Mouse (Mus musculus): ENCODE results near the gene Pigg. TPM values are rescaled to one million over a fixed set of nuclear protein-coding genes. Genes with fewer than 3 reads are reported as not detected.
"Not testable (repeated sequence)": the region's sequence is repeated elsewhere in the genome, so short reads cannot be mapped to it uniquely, and the experiment has no call there.

Pigg gene
- polyA plus RNA-seq, 2 experiments: 1.1 to 2.6 TPM

GRCm38 (mm10) chr5:108268127-108269062 lies 44.0 kb upstream of the Pigg start, which contains the start of gene Dr1:
TSS of gene Dr1 (plus strand) at chr5:108268897.
- Histone ChIP-seq H3K9me3 (ENCODE audit: control insufficient read depth, low read length) (no peaks in the 10 kb centered on the region), H3K4me1 (replicated peaks; ENCODE audit: control insufficient read depth in 2 of 2, insufficient read depth in 2 of 2, low read length in 1 of 2) (peaks cover 40 to 55% of the 10 kb centered on the region in 2 experiments), H3K4me3 (ENCODE audit: insufficient read depth in 1 of 2, low read depth in 2 of 2, low read length in 2 of 2) (peak within 1 kb of the TSS; percentile 84 to 100), H3K27me3 (ENCODE audit: control insufficient read depth, insufficient read depth, low read length) (no peaks in the 10 kb centered on the region), H3K36me3 (replicated peaks; ENCODE audit: control insufficient read depth, insufficient read depth, low read depth) (peaks cover 7% of the 10 kb centered on the region), H3K9ac (replicated peaks) (peak within 1 kb of the TSS; percentile 94), H3K4me2 (ENCODE audit: low read depth) (peak within 1 kb of the TSS; percentile 96), H3K27ac (peak within 1 kb of the TSS; percentile 95)
- peak; percentile 81 to 84 (median 84) for DNase-seq (ENCODE audit: low read depth in 3 of 3, low spot score in 3 of 3)
- ATAC-seq (ENCODE audit: insufficient read depth): peak; percentile 94
- TF ChIP-seq EP300 (IDR thresholded peaks at IDR 0.05; ENCODE audit: low read depth) (peak; percentile 29), CTCF (IDR thresholded peaks at IDR 0.05; ENCODE audit: low read depth) (no peak)
- 2% methylated on average over 55 of the region's 55 CpGs for WGBS (ENCODE audit: insufficient replicate concordance)

GRCm38 (mm10) chr5:108269063-108269810 lies 43.2 kb upstream of the Pigg start:
- DNase-seq (ENCODE audit: low read depth in 3 of 3, low spot score in 3 of 3): peak in 1 of 3 experiments; percentile 35
- peak overlapping the region; percentile 96 for H3K4me2 ChIP-seq (ENCODE audit: low read depth)
- H3K9ac ChIP-seq (replicated peaks): peak overlapping the region; percentile 94
- under 1% methylated on average over 43 of the region's 44 CpGs for WGBS (ENCODE audit: insufficient replicate concordance)
- peak; percentile 70 for ATAC-seq (ENCODE audit: insufficient read depth)
- peaks cover 34 to 52% of the 10 kb centered on the region in 2 experiments for H3K4me1 ChIP-seq (replicated peaks; ENCODE audit: control insufficient read depth in 2 of 2, insufficient read depth in 2 of 2, low read length in 1 of 2)
- H3K4me3 ChIP-seq (ENCODE audit: insufficient read depth in 1 of 2, low read depth in 2 of 2, low read length in 2 of 2): peak overlapping the region; percentile 84 to 100
- peak overlapping the region; percentile 95 for H3K27ac ChIP-seq
- no peaks in the 10 kb centered on the region for H3K27me3 ChIP-seq (ENCODE audit: control insufficient read depth, insufficient read depth, low read length)
- no peaks in the 10 kb centered on the region for H3K9me3 ChIP-seq (ENCODE audit: control insufficient read depth, low read length)
- TF ChIP-seq EP300 (IDR thresholded peaks at IDR 0.05; ENCODE audit: low read depth): no peak; the same call in 1 of the 2 replicates
- TF ChIP-seq CTCF (IDR thresholded peaks at IDR 0.05; ENCODE audit: low read depth): 0 out of 2 replicates have a peak, but pooled peaks have one; percentile 1
- peaks cover 7% of the 10 kb centered on the region for H3K36me3 ChIP-seq (replicated peaks; ENCODE audit: control insufficient read depth, insufficient read depth, low read depth)

- no peak for ATAC-seq (ENCODE audit: insufficient read depth)
- Histone ChIP-seq H3K9ac (replicated peaks) (peak overlapping the region; percentile 94), H3K27ac (peak overlapping the region; percentile 95), H3K4me2 (ENCODE audit: low read depth) (peak overlapping the region; percentile 96), H3K27me3 (ENCODE audit: control insufficient read depth, insufficient read depth, low read length) (no peaks in the 10 kb centered on the region), H3K36me3 (replicated peaks; ENCODE audit: control insufficient read depth, insufficient read depth, low read depth) (peaks cover 9% of the 10 kb centered on the region), H3K9me3 (ENCODE audit: control insufficient read depth, low read length) (no peaks in the 10 kb centered on the region), H3K4me3 (ENCODE audit: insufficient read depth in 1 of 2, low read depth in 2 of 2, low read length in 2 of 2) (peak overlapping the region; percentile 84 to 100), H3K4me1 (replicated peaks; ENCODE audit: control insufficient read depth in 2 of 2, insufficient read depth in 2 of 2, low read length in 1 of 2) (peaks cover 34 to 48% of the 10 kb centered on the region in 2 experiments)
- DNase-seq (ENCODE audit: low read depth in 3 of 3, low spot score in 3 of 3): no peak
- TF ChIP-seq CTCF (IDR thresholded peaks at IDR 0.05; ENCODE audit: low read depth): no peak
- no peak for TF ChIP-seq EP300 (IDR thresholded peaks at IDR 0.05; ENCODE audit: low read depth)
- 5% methylated on average over 7 of the region's 7 CpGs for WGBS (ENCODE audit: insufficient replicate concordance)
These were observed 42.6 kb upstream of the Pigg start for GRCm38 (mm10) chr5:108269811-108270151.

GRCm38 (mm10) chr5:108270415-108270814 lies 42.0 kb upstream of the Pigg start:
- ATAC-seq (ENCODE audit: insufficient read depth) (no peak), DNase-seq (ENCODE audit: low read depth in 3 of 3, low spot score in 3 of 3) (peak in 1 of 3 experiments; percentile 37)
- peaks cover 13% of the 10 kb centered on the region for H3K36me3 ChIP-seq (replicated peaks; ENCODE audit: control insufficient read depth, insufficient read depth, low read depth)
- peak overlapping the region; percentile 84 to 100 for H3K4me3 ChIP-seq (ENCODE audit: insufficient read depth in 1 of 2, low read depth in 2 of 2, low read length in 2 of 2)
- WGBS (ENCODE audit: insufficient replicate concordance): 4% methylated on average over 9 of the region's 9 CpGs
- peak overlapping the region; percentile 96 for H3K4me2 ChIP-seq (ENCODE audit: low read depth)
- TF ChIP-seq CTCF (IDR thresholded peaks at IDR 0.05; ENCODE audit: low read depth) (no peak), EP300 (IDR thresholded peaks at IDR 0.05; ENCODE audit: low read depth) (no peak)
- peak overlapping the region; percentile 94 for H3K9ac ChIP-seq (replicated peaks)
- H3K27ac ChIP-seq: peak overlapping the region; percentile 95
- H3K4me1 ChIP-seq (replicated peaks; ENCODE audit: control insufficient read depth in 2 of 2, insufficient read depth in 2 of 2, low read length in 1 of 2): peaks cover 28 to 41% of the 10 kb centered on the region in 2 experiments
- no peaks in the 10 kb centered on the region for H3K27me3 ChIP-seq (ENCODE audit: control insufficient read depth, insufficient read depth, low read length)
- no peaks in the 10 kb centered on the region for H3K9me3 ChIP-seq (ENCODE audit: control insufficient read depth, low read length)

- H3K27me3 ChIP-seq (ENCODE audit: control insufficient read depth, insufficient read depth, low read length); ATAC-seq (ENCODE audit: insufficient read depth); H3K9me3 ChIP-seq (ENCODE audit: control insufficient read depth, low read length); H3K27ac ChIP-seq; DNase-seq (ENCODE audit: low read depth in 3 of 3, low spot score in 3 of 3): not testable (repeated sequence)
- Histone ChIP-seq H3K9ac (replicated peaks) (peak overlapping the region; percentile 33; the same call in 1 of the 2 replicates), H3K36me3 (replicated peaks; ENCODE audit: control insufficient read depth, insufficient read depth, low read depth) (peaks cover 16% of the 10 kb centered on the region), H3K4me1 (replicated peaks; ENCODE audit: control insufficient read depth in 2 of 2, insufficient read depth in 2 of 2, low read length in 1 of 2) (peaks cover 20 to 33% of the 10 kb centered on the region in 2 experiments), H3K4me2 (ENCODE audit: low read depth) (peak overlapping the region; percentile 96), H3K4me3 (ENCODE audit: insufficient read depth in 1 of 2, low read depth in 2 of 2, low read length in 2 of 2) (peak overlapping the region; percentile 51 to 100; a peak in 3 of 4 replicates)
- WGBS (ENCODE audit: insufficient replicate concordance): 70% methylated on average over 6 of the region's 6 CpGs
These were observed 41.1 kb upstream of the Pigg start for GRCm38 (mm10) chr5:108271345-108271744.
